In the genomic region with DNA sequence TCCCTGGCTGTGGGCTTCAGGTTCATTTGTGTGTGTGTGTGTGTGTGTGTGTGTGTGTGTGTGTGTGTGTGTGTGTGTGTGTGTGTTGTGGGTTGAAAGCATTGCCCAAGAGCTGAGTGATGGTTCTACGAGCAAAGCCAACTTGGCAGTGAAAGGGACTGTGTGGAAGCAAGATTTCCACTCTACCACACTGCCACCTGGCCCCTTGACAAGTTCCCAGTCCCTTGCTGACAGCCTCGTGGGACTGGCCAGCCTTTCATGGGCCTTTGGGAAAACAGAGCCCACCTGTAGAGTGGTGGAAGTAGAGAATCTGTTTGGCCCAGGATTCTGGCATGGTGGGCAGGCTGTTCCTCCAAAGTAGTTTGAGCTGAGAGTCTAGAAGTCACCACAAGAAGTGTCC, we compare ENCODE assay signal across 10 mouse cellular contexts.
"Had no signal": no experiment of that assay in that cellular context is flagged by ENCODE, and none has a peak within 500 bp of the region (broad histone marks: within the 10 kb centered on the region; RNA-seq: fewer than 3 reads in every experiment).

No protein-coding gene starts in this region.

- ATAC-seq: midbrain, embryonic 15.5 days had no signal

- DNase-seq: kidney, postnatal 25 days; layer of hippocampus, adult 9-11 months; liver, embryonic 13.5 days; lung, adult 2 months; lung, postnatal 14 days; lung, postnatal 4 days; thymus, adult 2 months; thymus, postnatal 14 days; thymus, postnatal 4 days had no signal
